ENCODE assay signal across 12 mouse cellular contexts in the genomic region with DNA sequence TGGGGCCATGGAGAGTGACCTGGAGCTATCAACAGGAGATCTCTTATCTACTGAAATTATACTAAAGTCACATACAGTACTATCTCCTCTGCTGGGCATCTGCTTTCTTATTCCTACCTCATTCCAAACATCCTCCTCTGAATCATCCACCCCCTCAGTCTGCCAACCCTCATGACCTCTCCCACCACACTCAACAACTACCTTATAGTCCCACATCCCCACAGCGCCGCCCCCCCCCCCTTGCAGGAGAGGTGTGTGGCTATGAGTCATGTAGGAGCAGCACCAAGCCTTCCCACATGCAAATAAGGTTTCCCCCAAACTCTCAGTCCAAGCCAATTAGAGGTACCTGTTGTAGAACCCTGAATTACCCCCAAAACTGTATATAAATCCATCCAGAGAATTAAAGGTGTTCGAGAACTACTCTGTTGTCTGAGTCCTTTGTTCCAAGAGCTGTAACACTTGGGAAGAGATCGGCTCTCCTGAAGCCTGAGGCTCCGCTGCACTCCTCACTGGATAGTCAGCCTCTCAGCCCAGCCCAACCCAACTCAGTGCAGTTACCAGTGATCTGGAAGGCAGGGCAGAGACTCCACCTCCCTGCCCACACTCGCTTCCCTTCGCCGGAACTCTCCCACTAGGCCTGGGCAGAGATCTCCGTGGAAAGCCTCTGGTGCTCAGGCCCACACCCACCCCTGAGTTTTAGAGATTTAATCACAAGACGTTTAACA.
DNase-seq lines count a peak whose midpoint lies in the region; ATAC-seq and TF ChIP-seq lines count a peak whose summit lies in the region.
"Had no signal": no experiment of that assay in that cellular context is flagged by ENCODE, and none has a peak within 500 bp of the region (broad histone marks: within the 10 kb centered on the region; RNA-seq: fewer than 3 reads in every experiment).

No protein-coding gene starts in this region.

- 0 out of 2 replicates have a peak overlapping the region, but pooled peaks have one; percentile 10 for H3K9ac ChIP-seq in heart, embryonic 11.5 days (ENCODE audit: low read depth, low read length)
- no peak overlapping the region for H3K9ac ChIP-seq in lung, embryonic 16.5 days (ENCODE audit: low read length)
- H3K9ac ChIP-seq in hindbrain, embryonic 16.5 days (ENCODE audit: low read depth, low read length) = no peak overlapping the region

- TF ChIP-seq CTCF in bone marrow macrophage, adult 2 months (IDR thresholded peaks at IDR 0.05; ENCODE audit: low read depth, low read length) = no peak
- TF ChIP-seq CTCF in cerebellum, adult 2 months (IDR thresholded peaks at IDR 0.05; ENCODE audit: borderline replicate concordance, insufficient read depth, low read depth, low read length) = no peak

- 40% methylated on average over 10 of the region's 10 CpGs for WGBS in heart, embryonic 11.5 days (ENCODE audit: insufficient replicate concordance)
- WGBS in lung, embryonic 16.5 days = 39% methylated on average over 10 of the region's 10 CpGs
- WGBS in cerebellum, adult 2 months = 79% methylated on average over 10 of the region's 10 CpGs
- WGBS in hindbrain, embryonic 16.5 days = 69% methylated on average over 10 of the region's 10 CpGs

- no peak overlapping the region for H3K4me3 ChIP-seq in heart, embryonic 11.5 days (ENCODE audit: low read depth, low read length)
- no peak overlapping the region for H3K4me3 ChIP-seq in bone marrow macrophage, adult 2 months (ENCODE audit: insufficient read depth, low read length)
- no peak overlapping the region for H3K4me3 ChIP-seq in lung, embryonic 16.5 days (ENCODE audit: low read length)
- no peak overlapping the region for H3K4me3 ChIP-seq in cerebellum, adult 2 months (replicated peaks; ENCODE audit: insufficient read depth, low read depth, low read length)
- no peak overlapping the region for H3K4me3 ChIP-seq in hindbrain, embryonic 16.5 days (ENCODE audit: low read length)

- peaks cover 49% of the 10 kb centered on the region for H3K4me1 ChIP-seq in heart, embryonic 11.5 days (ENCODE audit: control insufficient read depth, insufficient read depth, low read length)
- peaks cover 67% of the 10 kb centered on the region for H3K4me1 ChIP-seq in bone marrow macrophage, adult 2 months (ENCODE audit: control insufficient read depth, insufficient read depth, low read length)
- peaks cover 12% of the 10 kb centered on the region for H3K4me1 ChIP-seq in lung, embryonic 16.5 days (replicated peaks; ENCODE audit: control insufficient read depth, insufficient read depth, low read length)
- peaks cover 4% of the 10 kb centered on the region; the same call in 1 of the 2 replicates for H3K4me1 ChIP-seq in cerebellum, adult 2 months (ENCODE audit: control insufficient read depth, insufficient read depth, low read length)
- no peaks in the 10 kb centered on the region for H3K4me1 ChIP-seq in hindbrain, embryonic 16.5 days (ENCODE audit: control insufficient read depth, insufficient read depth, low read depth, low read length)

- peak overlapping the region; percentile 62 for H3K27ac ChIP-seq in heart, embryonic 11.5 days (ENCODE audit: low read depth, low read length)
- peak overlapping the region; percentile 59 for H3K27ac ChIP-seq in bone marrow macrophage, adult 2 months (ENCODE audit: insufficient read depth, low read depth, low read length)
- no peak overlapping the region for H3K27ac ChIP-seq in lung, embryonic 16.5 days (ENCODE audit: low read length)
- H3K27ac ChIP-seq in cerebellum, adult 2 months (ENCODE audit: insufficient read depth, low read length) = no peak overlapping the region
- no peak overlapping the region for H3K27ac ChIP-seq in hindbrain, embryonic 16.5 days (ENCODE audit: low read depth, low read length)

- no peak for DNase-seq in heart, postnatal 36 days
- DNase-seq in 416B (ENCODE audit: low read depth) = peak; percentile 64
- DNase-seq in layer of hippocampus, postnatal 14 days (ENCODE audit: low spot score in 2 of 2) = no peak
- DNase-seq in cerebellum, adult 2 months = no peak
- DNase-seq: cerebellum, adult 9-11 months; right cerebral cortex, postnatal 25 days had no signal

- no peaks in the 10 kb centered on the region for H3K27me3 ChIP-seq in heart, embryonic 11.5 days (ENCODE audit: control insufficient read depth, insufficient read depth, low read length)
- H3K27me3 ChIP-seq in lung, embryonic 16.5 days (ENCODE audit: control insufficient read depth, insufficient read depth, low read depth, low read length) = no peaks in the 10 kb centered on the region
- H3K27me3 ChIP-seq in cerebellum, adult 2 months (ENCODE audit: control insufficient read depth, insufficient read depth, low read length) = no peaks in the 10 kb centered on the region
- no peaks in the 10 kb centered on the region for H3K27me3 ChIP-seq in hindbrain, embryonic 16.5 days (replicated peaks; ENCODE audit: control insufficient read depth, insufficient read depth, low read length)

- peak overlapping the region; percentile 29; the same call in 1 of the 2 replicates for H3K4me2 ChIP-seq in heart, embryonic 11.5 days
- no peak overlapping the region for H3K4me2 ChIP-seq in lung, embryonic 16.5 days (ENCODE audit: low read depth, low read length)
- no peak overlapping the region for H3K4me2 ChIP-seq in hindbrain, embryonic 16.5 days (ENCODE audit: low read length)
- H3K4me2 ChIP-seq: midbrain, embryonic 11.5 days had no signal

- ATAC-seq in heart, embryonic 11.5 days (replicated peaks; ENCODE audit: insufficient number of reproducible peaks, low FRiP score, low TSS enrichment) = peak; percentile 74; the same call in 1 of the 2 replicates
- ATAC-seq in lung, embryonic 16.5 days (ENCODE audit: low read depth) = 0 out of 2 replicates have a peak, but pooled peaks have one; percentile 47
- no peak for ATAC-seq in hindbrain, embryonic 16.5 days
- ATAC-seq: forebrain, embryonic 14.5 days had no signal

- H3K36me3 ChIP-seq in heart, embryonic 11.5 days (ENCODE audit: control insufficient read depth, insufficient read depth, low read length) = peaks cover 2% of the 10 kb centered on the region; the same call in 1 of the 2 replicates
- no peaks in the 10 kb centered on the region for H3K36me3 ChIP-seq in lung, embryonic 16.5 days (ENCODE audit: control insufficient read depth, insufficient read depth, low read length)
- H3K36me3 ChIP-seq in hindbrain, embryonic 16.5 days (ENCODE audit: control insufficient read depth, insufficient read depth, low read length) = no peaks in the 10 kb centered on the region

- H3K9me3 ChIP-seq in heart, embryonic 11.5 days (replicated peaks; ENCODE audit: control insufficient read depth, low read length) = no peaks in the 10 kb centered on the region
- no peaks in the 10 kb centered on the region for H3K9me3 ChIP-seq in lung, embryonic 16.5 days (ENCODE audit: control insufficient read depth, low read length)
- H3K9me3 ChIP-seq in hindbrain, embryonic 16.5 days (ENCODE audit: control insufficient read depth, low read length) = no peaks in the 10 kb centered on the region

- intact Hi-C loops in heart, postnatal 36 days (cut with DNase I) = no loop called here

- TF ChIP-seq POLR2A in bone marrow macrophage, adult 2 months (IDR thresholded peaks at IDR 0.05; ENCODE audit: borderline replicate concordance, low read depth, low read length) = no peak
- no peak for TF ChIP-seq POLR2A in cerebellum, adult 2 months (IDR thresholded peaks at IDR 0.05; ENCODE audit: borderline replicate concordance, insufficient read depth, low read length)

Comparison
In these comparisons a context has a peak if more than half of its experiments do, and no peak if none do; other contexts are left out.
1. H3K27ac ChIP-seq: peak in heart, embryonic 11.5 days (single experiment) and bone marrow macrophage, adult 2 months (single experiment); none in lung, embryonic 16.5 days (single experiment), cerebellum, adult 2 months (single experiment) and hindbrain, embryonic 16.5 days (single experiment).